Mouse (Mus musculus) E14TG2a.4 (cell line): ENCODE measurements around the gene Ampd2.

Source experiments
- CTCF ChIP-seq: conservative IDR thresholded peaks from 2 replicates; pipeline ENCODE4 v1.5.1; 2014; ENCODE audit warnings: low read length
- NANOG ChIP-seq: IDR thresholded peaks from 2 replicates; pipeline ENCODE4 v1.6.1; 2014; ENCODE audit warnings: borderline replicate concordance, low read length, mixed read lengths
- POU5F1 ChIP-seq: IDR thresholded peaks from 2 replicates; pipeline ENCODE4 v1.6.1; 2014; ENCODE audit warnings: low read length, borderline replicate concordance

DNA sequence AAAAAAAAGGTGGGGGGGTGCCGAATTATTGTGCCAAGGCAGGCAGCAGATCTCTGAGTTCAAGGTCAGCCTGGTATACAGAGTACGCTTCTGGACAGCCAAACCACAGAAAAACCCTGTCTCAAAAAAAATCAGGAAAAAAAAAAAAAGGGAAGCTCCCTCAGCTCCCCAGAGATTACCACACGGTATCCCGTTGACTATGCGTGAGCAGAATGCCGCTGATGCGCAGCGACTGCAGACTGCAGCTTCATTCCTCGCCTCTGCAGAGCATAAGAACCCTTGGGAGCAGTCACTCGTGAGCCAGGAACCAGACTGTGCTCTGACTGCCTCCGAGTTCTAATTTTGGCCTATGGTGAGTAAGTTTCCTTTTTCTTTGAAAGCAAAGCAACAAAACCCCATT lies 48.2 kb upstream of the Ampd2 start:
- TF ChIP-seq CTCF (no peak), POU5F1 (no peak), NANOG (no peak)
